Comparison of ENCODE assay signal across 9 mouse cellular contexts in the genomic region with DNA sequence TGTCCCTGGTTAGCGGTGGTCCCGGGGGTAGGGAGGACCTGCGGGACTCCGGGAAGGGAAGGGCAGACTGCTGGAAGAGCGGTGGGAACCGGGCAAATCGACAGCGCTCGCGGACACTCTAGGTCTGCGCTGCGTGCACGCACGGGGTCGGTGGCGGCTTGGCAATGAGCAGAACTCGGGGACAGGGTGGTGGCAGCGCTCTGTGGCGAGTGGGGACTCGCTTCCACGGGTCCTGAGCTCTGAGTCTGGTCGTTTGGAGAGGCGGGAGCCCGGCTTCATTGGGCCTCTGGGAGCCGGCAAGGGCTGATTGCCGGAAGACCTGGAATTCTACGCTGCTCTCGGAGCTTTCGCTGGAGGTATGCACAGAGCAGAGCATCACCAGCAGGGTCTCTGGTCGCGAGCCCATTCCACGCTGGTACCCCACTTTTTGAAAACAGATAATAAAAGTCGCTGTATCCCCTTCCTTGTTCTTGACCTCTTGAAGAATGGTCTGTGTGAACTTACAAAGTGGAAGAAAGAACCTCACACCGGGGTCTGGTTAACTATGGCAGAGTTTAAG. TPM values are rescaled to one million over a fixed set of nuclear protein-coding genes. Genes with fewer than 3 reads are reported as not detected.
DNase-seq lines count a peak whose midpoint lies in the region; ATAC-seq and TF ChIP-seq lines count a peak whose summit lies in the region.
"Had no signal": no experiment of that assay in that cellular context is flagged by ENCODE, and none has a peak within 500 bp of the region (broad histone marks: within the 10 kb centered on the region; RNA-seq: fewer than 3 reads in every experiment).

No protein-coding gene starts in this region.

- no peak overlapping the region for H3K27ac ChIP-seq in layer of hippocampus, adult 2 months
- H3K27ac ChIP-seq in embryonic facial prominence, embryonic 14.5 days (replicated peaks; ENCODE audit: low read depth, low read length) = peak overlapping the region; percentile 60
- no peak overlapping the region for H3K27ac ChIP-seq in intestine, embryonic 16.5 days (ENCODE audit: low read length)
- no peak overlapping the region for H3K27ac ChIP-seq in neural tube, embryonic 14.5 days (ENCODE audit: low read depth, low read length)

- H3K36me3 ChIP-seq in embryonic facial prominence, embryonic 14.5 days (ENCODE audit: control insufficient read depth, insufficient read depth, low read length) = no peaks in the 10 kb centered on the region
- no peaks in the 10 kb centered on the region for H3K36me3 ChIP-seq in intestine, embryonic 16.5 days (ENCODE audit: control insufficient read depth, insufficient read depth, low read length)
- H3K36me3 ChIP-seq in neural tube, embryonic 14.5 days (ENCODE audit: control insufficient read depth, insufficient read depth, low read length) = no peaks in the 10 kb centered on the region

- no peak for TF ChIP-seq CTCF in layer of hippocampus, adult 2 months (conservative IDR thresholded peaks at IDR 0.05)

- H3K4me1 ChIP-seq in embryonic facial prominence, embryonic 14.5 days (ENCODE audit: control insufficient read depth, insufficient read depth, low read length) = peaks cover 2% of the 10 kb centered on the region; the same call in 1 of the 2 replicates
- H3K4me1 ChIP-seq in intestine, embryonic 16.5 days (ENCODE audit: control insufficient read depth, insufficient read depth, low read length) = peaks cover 17% of the 10 kb centered on the region
- H3K4me1 ChIP-seq in neural tube, embryonic 14.5 days (ENCODE audit: control insufficient read depth, insufficient read depth, low read length) = peaks cover 5% of the 10 kb centered on the region; the same call in 1 of the 2 replicates

- ATAC-seq in embryonic facial prominence, embryonic 14.5 days (ENCODE audit: low read depth) = peak; percentile 11; the same call in 1 of the 2 replicates
- ATAC-seq in intestine, embryonic 16.5 days = no peak; the same call in 1 of the 2 replicates
- peak; percentile 30; the same call in 1 of the 2 replicates for ATAC-seq in neural tube, embryonic 14.5 days (ENCODE audit: low read depth)

- peak overlapping the region; percentile 63 for H3K9ac ChIP-seq in embryonic facial prominence, embryonic 14.5 days (ENCODE audit: low read depth, low read length)
- H3K9ac ChIP-seq in intestine, embryonic 16.5 days (ENCODE audit: low read depth, low read length) = no peak overlapping the region
- H3K9ac ChIP-seq in neural tube, embryonic 14.5 days (replicated peaks; ENCODE audit: low read depth, low read length) = no peak overlapping the region

- peak overlapping the region; percentile 59 for H3K4me2 ChIP-seq in embryonic facial prominence, embryonic 14.5 days (ENCODE audit: low read depth, low read length)
- peak overlapping the region; percentile 42 for H3K4me2 ChIP-seq in intestine, embryonic 16.5 days (ENCODE audit: low read depth, low read length)
- H3K4me2 ChIP-seq in neural tube, embryonic 14.5 days (ENCODE audit: low read depth, low read length) = no peak overlapping the region

- H3K27me3 ChIP-seq in embryonic facial prominence, embryonic 14.5 days (replicated peaks; ENCODE audit: control insufficient read depth, insufficient read depth, low read length) = peaks cover 87% of the 10 kb centered on the region
- peaks cover 79% of the 10 kb centered on the region for H3K27me3 ChIP-seq in intestine, embryonic 16.5 days (replicated peaks; ENCODE audit: control insufficient read depth, insufficient read depth, low read length)
- H3K27me3 ChIP-seq in neural tube, embryonic 14.5 days (ENCODE audit: control insufficient read depth, insufficient read depth, low read length) = peaks cover 50% of the 10 kb centered on the region

- peak overlapping the region; percentile 5; the same call in 1 of the 2 replicates for H3K4me3 ChIP-seq in layer of hippocampus, adult 2 months
- H3K4me3 ChIP-seq in embryonic facial prominence, embryonic 14.5 days (ENCODE audit: low read depth, low read length) = peak overlapping the region; percentile 35
- H3K4me3 ChIP-seq in intestine, embryonic 16.5 days (ENCODE audit: low read length) = peak overlapping the region; percentile 27
- H3K4me3 ChIP-seq in neural tube, embryonic 14.5 days (ENCODE audit: low read depth, low read length) = no peak overlapping the region

- no peaks in the 10 kb centered on the region for H3K9me3 ChIP-seq in embryonic facial prominence, embryonic 14.5 days (ENCODE audit: control insufficient read depth, low read length)
- H3K9me3 ChIP-seq in intestine, embryonic 16.5 days (ENCODE audit: control insufficient read depth, low read length) = no peaks in the 10 kb centered on the region
- no peaks in the 10 kb centered on the region for H3K9me3 ChIP-seq in neural tube, embryonic 14.5 days (ENCODE audit: control insufficient read depth, low read length)

- DNase-seq in layer of hippocampus, adult 2 months (ENCODE audit: low spot score in 2 of 2) = no peak
- DNase-seq in layer of hippocampus, postnatal 25 days (ENCODE audit: extremely low spot score in 1 of 2, low spot score in 1 of 2) = no peak
- DNase-seq in embryonic facial prominence, embryonic 14.5 days (ENCODE audit: low spot score) = no peak
- no peak for DNase-seq in urinary bladder, postnatal 4 days (ENCODE audit: low spot score in 2 of 2)
- DNase-seq in frontal cortex, postnatal 25 days (ENCODE audit: low spot score in 2 of 2) = no peak
- DNase-seq in yolk sac, embryonic 10.5 days (ENCODE audit: low spot score) = no peak

- WGBS in embryonic facial prominence, embryonic 14.5 days = under 1% methylated on average over 31 of the region's 34 CpGs
- WGBS in intestine, embryonic 16.5 days = 1% methylated on average over 34 of the region's 34 CpGs
- WGBS in neural tube, embryonic 14.5 days = under 1% methylated on average over 34 of the region's 34 CpGs

RNA-seq across cellular contexts. Expression of a gene that starts 6.3 kb away (rescaled TPM):
- not detected for total RNA-seq in layer of hippocampus, adult 2 months (2021)
- not detected for total RNA-seq in layer of hippocampus, postnatal 25 days (2021)
- 30.9 and 34.4 TPM in 2 replicates for polyA plus RNA-seq in embryonic facial prominence, embryonic 14.5 days (2014; fragmentation: Nextera tagmentation; extraction: Ambion mirVana)
- 0.10 and 0.18 TPM in 2 replicates for polyA plus RNA-seq in intestine, embryonic 16.5 days (2015; fragmentation: Nextera tagmentation; extraction: Ambion mirVana)
- not detected in 2 replicates for polyA plus RNA-seq in neural tube, embryonic 14.5 days (2014; fragmentation: Nextera tagmentation; extraction: Ambion mirVana)
- total RNA-seq: heart, postnatal 10 days had no signal

RNA-seq across cellular contexts. Expression of a gene that starts 43.6 kb away (rescaled TPM):
- total RNA-seq in layer of hippocampus, adult 2 months (2021) = 10 to 100 TPM; 37.0 to 44.7 TPM
- total RNA-seq in layer of hippocampus, postnatal 25 days (2021) = 10 to 100 TPM; 40.2 to 44.1 TPM
- 15.6 and 19.4 TPM in 2 replicates for polyA plus RNA-seq in embryonic facial prominence, embryonic 14.5 days (2014; fragmentation: Nextera tagmentation; extraction: Ambion mirVana)
- polyA plus RNA-seq in intestine, embryonic 16.5 days (2015; fragmentation: Nextera tagmentation; extraction: Ambion mirVana) = 4.1 and 4.2 TPM in 2 replicates
- 24.2 and 25.2 TPM in 2 replicates for polyA plus RNA-seq in neural tube, embryonic 14.5 days (2014; fragmentation: Nextera tagmentation; extraction: Ambion mirVana)

Comparison
In these comparisons a context has a peak if more than half of its experiments do, and no peak if none do; other contexts are left out.
1. RNA of a gene that starts 6.3 kb away (polyA plus RNA-seq): 30.9 to 34.4 TPM in embryonic facial prominence, embryonic 14.5 days; 0.10 to 0.18 TPM in intestine, embryonic 16.5 days and not detected in neural tube, embryonic 14.5 days; every median in the first group is over 10 times any median in the second.